Mouse (Mus musculus): ENCODE measurements around the gene Srsf10.

GRCm38 (mm10) chr4:135913433-135913832 lies 57.9 kb downstream of the Srsf10 start:
- TF ChIP-seq CTCF (IDR thresholded peaks at IDR 0.05; ENCODE audit: extremely low read depth, insufficient read depth, insufficient read length, insufficient replicate concordance): no peak
- no peak for TF ChIP-seq POLR2A (IDR thresholded peaks at IDR 0.05; ENCODE audit: low read depth, low read length)
